Mouse (Mus musculus): Measurements from ENCODE around the gene Tomm5. TPM values are rescaled to one million over a fixed set of nuclear protein-coding genes. Genes with fewer than 3 reads are reported as not detected.
A peak's percentile ranks its signal among the peaks of the same experiment; 100 is the strongest.

Tomm5 gene
- 138 and 149 TPM in 2 replicates for polyA plus RNA-seq (2015; fragmentation: Nextera tagmentation; extraction: Ambion mirVana)

GRCm38 (mm10) chr4:45107601-45108277 lies at the start of gene Tomm5:
Gene Tomm5, minus strand, starts transcription at chr4:45108114.
- Histone ChIP-seq H3K36me3 (replicated peaks) (peaks cover 16% of the 10 kb centered on the region), H3K4me2 (peak within 1 kb of the TSS; percentile 80), H3K4me3 (peak within 1 kb of the TSS; percentile 96), H3K4me1 (peaks cover 13% of the 10 kb centered on the region), H3K27me3 (replicated peaks) (no peaks in the 10 kb centered on the region), H3K9me3 (no peaks in the 10 kb centered on the region), H3K27ac (peak within 1 kb of the TSS; percentile 58; the same call in 1 of the 2 replicates), H3K9ac (peak within 1 kb of the TSS; percentile 97)
- ATAC-seq (replicated peaks): peak; percentile 99
- WGBS: under 1% methylated on average over 39 of the region's 39 CpGs

GRCm38 (mm10) chr4:45156433-45156832 lies 48.5 kb upstream of the Tomm5 start:
- Histone ChIP-seq H3K4me3 (no peak overlapping the region), H3K27me3 (replicated peaks) (no peaks in the 10 kb centered on the region), H3K4me2 (no peak overlapping the region), H3K36me3 (replicated peaks) (no peaks in the 10 kb centered on the region), H3K27ac (no peak overlapping the region), H3K4me1 (no peaks in the 10 kb centered on the region), H3K9me3 (no peaks in the 10 kb centered on the region), H3K9ac (no peak overlapping the region)
- no peak for ATAC-seq (replicated peaks)
- WGBS: 80% methylated on average over 3 of the region's 3 CpGs

- no peak overlapping the region for H3K27ac ChIP-seq
- ATAC-seq (replicated peaks): 0 out of 2 replicates have a peak, but pooled peaks have one; percentile 20
- no peaks in the 10 kb centered on the region for H3K36me3 ChIP-seq (replicated peaks)
- H3K9ac ChIP-seq: no peak overlapping the region
- H3K4me2 ChIP-seq: peak overlapping the region; percentile 20; the same call in 1 of the 2 replicates
- no peaks in the 10 kb centered on the region for H3K27me3 ChIP-seq (replicated peaks)
- H3K4me1 ChIP-seq: peaks cover 10% of the 10 kb centered on the region
- H3K9me3 ChIP-seq: no peaks in the 10 kb centered on the region
- H3K4me3 ChIP-seq: no peak overlapping the region
- 51% methylated on average over 8 of the region's 8 CpGs for WGBS
Observed at GRCm38 (mm10) chr4:45143005-45143404, 35.1 kb upstream of the Tomm5 start.

- H3K4me1 ChIP-seq: peaks cover 10% of the 10 kb centered on the region
- H3K9ac ChIP-seq: no peak overlapping the region
- H3K27ac ChIP-seq: no peak overlapping the region
- H3K4me3 ChIP-seq: no peak overlapping the region
- H3K4me2 ChIP-seq: peak overlapping the region; percentile 20
- ATAC-seq (replicated peaks): peak; percentile 48; the same call in 1 of the 2 replicates
- H3K36me3 ChIP-seq (replicated peaks): no peaks in the 10 kb centered on the region
- 27% methylated on average over 11 of the region's 11 CpGs for WGBS
- H3K27me3 ChIP-seq (replicated peaks): no peaks in the 10 kb centered on the region
- H3K9me3 ChIP-seq: no peaks in the 10 kb centered on the region
Observed at GRCm38 (mm10) chr4:45142411-45142810, 34.5 kb upstream of the Tomm5 start.

GRCm38 (mm10) chr4:45141835-45142234 lies 33.9 kb upstream of the Tomm5 start:
- H3K9me3 ChIP-seq: no peaks in the 10 kb centered on the region
- no peaks in the 10 kb centered on the region for H3K27me3 ChIP-seq (replicated peaks)
- peaks cover 10% of the 10 kb centered on the region for H3K4me1 ChIP-seq
- no peak overlapping the region for H3K9ac ChIP-seq
- no peak overlapping the region for H3K27ac ChIP-seq
- ATAC-seq (replicated peaks): no peak
- WGBS: 69% methylated on average over 5 of the region's 5 CpGs
- no peak overlapping the region for H3K4me2 ChIP-seq
- no peaks in the 10 kb centered on the region for H3K36me3 ChIP-seq (replicated peaks)
- no peak overlapping the region for H3K4me3 ChIP-seq

GRCm38 (mm10) chr4:45137636-45138035 lies 29.7 kb upstream of the Tomm5 start:
- Histone ChIP-seq H3K4me1 (peaks cover 3% of the 10 kb centered on the region), H3K27ac (no peak overlapping the region), H3K4me2 (no peak overlapping the region), H3K36me3 (replicated peaks) (no peaks in the 10 kb centered on the region), H3K9ac (no peak overlapping the region), H3K27me3 (replicated peaks) (no peaks in the 10 kb centered on the region), H3K9me3 (no peaks in the 10 kb centered on the region), H3K4me3 (no peak overlapping the region)
- no peak for ATAC-seq (replicated peaks)
- 66% methylated on average over 4 of the region's 4 CpGs for WGBS

- H3K4me1 ChIP-seq: no peaks in the 10 kb centered on the region
- H3K9ac ChIP-seq: no peak overlapping the region
- no peak overlapping the region for H3K27ac ChIP-seq
- no peaks in the 10 kb centered on the region for H3K36me3 ChIP-seq (replicated peaks)
- no peaks in the 10 kb centered on the region for H3K9me3 ChIP-seq
- WGBS: 88% methylated on average over 8 of the region's 8 CpGs
- H3K27me3 ChIP-seq (replicated peaks): no peaks in the 10 kb centered on the region
- no peak overlapping the region for H3K4me2 ChIP-seq
- H3K4me3 ChIP-seq: no peak overlapping the region
- no peak for ATAC-seq (replicated peaks)
Observed at GRCm38 (mm10) chr4:45134471-45134870, 26.6 kb upstream of the Tomm5 start.

GRCm38 (mm10) chr4:45131021-45131420 lies 23.1 kb upstream of the Tomm5 start:
- no peak overlapping the region for H3K4me3 ChIP-seq
- no peaks in the 10 kb centered on the region for H3K4me1 ChIP-seq
- no peaks in the 10 kb centered on the region for H3K9me3 ChIP-seq
- H3K9ac ChIP-seq: no peak overlapping the region
- no peak overlapping the region for H3K4me2 ChIP-seq
- no peak overlapping the region for H3K27ac ChIP-seq
- no peak for ATAC-seq (replicated peaks)
- no peaks in the 10 kb centered on the region for H3K36me3 ChIP-seq (replicated peaks)
- 68% methylated on average over 4 of the region's 4 CpGs for WGBS
- H3K27me3 ChIP-seq (replicated peaks): no peaks in the 10 kb centered on the region

GRCm38 (mm10) chr4:45121311-45121710 lies 13.4 kb upstream of the Tomm5 start:
- H3K4me3 ChIP-seq: no peak overlapping the region
- ATAC-seq (replicated peaks): no peak
- H3K27ac ChIP-seq: no peak overlapping the region
- WGBS: 91% methylated on average over 11 of the region's 11 CpGs
- H3K36me3 ChIP-seq (replicated peaks): no peaks in the 10 kb centered on the region
- H3K9me3 ChIP-seq: no peaks in the 10 kb centered on the region
- H3K27me3 ChIP-seq (replicated peaks): no peaks in the 10 kb centered on the region
- no peaks in the 10 kb centered on the region for H3K4me1 ChIP-seq
- no peak overlapping the region for H3K4me2 ChIP-seq
- no peak overlapping the region for H3K9ac ChIP-seq

- H3K4me2 ChIP-seq: peak overlapping the region; percentile 80
- peaks cover 10% of the 10 kb centered on the region for H3K36me3 ChIP-seq (replicated peaks)
- H3K27ac ChIP-seq: no peak overlapping the region
- peaks cover 13% of the 10 kb centered on the region for H3K4me1 ChIP-seq
- H3K4me3 ChIP-seq: no peak overlapping the region
- 67% methylated on average over 8 of the region's 8 CpGs for WGBS
- no peaks in the 10 kb centered on the region for H3K27me3 ChIP-seq (replicated peaks)
- no peak overlapping the region for H3K9ac ChIP-seq
- no peaks in the 10 kb centered on the region for H3K9me3 ChIP-seq
- no peak for ATAC-seq (replicated peaks)
Observed at GRCm38 (mm10) chr4:45108456-45109110, 669 bp upstream of the Tomm5 start.

- Histone ChIP-seq H3K27me3 (replicated peaks) (no peaks in the 10 kb centered on the region), H3K9ac (peak overlapping the region; percentile 97), H3K4me2 (peak overlapping the region; percentile 80), H3K27ac (no peak overlapping the region), H3K4me1 (peaks cover 13% of the 10 kb centered on the region), H3K4me3 (peak overlapping the region; percentile 96), H3K36me3 (replicated peaks) (peaks cover 16% of the 10 kb centered on the region), H3K9me3 (no peaks in the 10 kb centered on the region)
- ATAC-seq (replicated peaks): no peak
- 9% methylated on average over 4 of the region's 4 CpGs for WGBS
Observed at GRCm38 (mm10) chr4:45107066-45107465, 848 bp downstream of the Tomm5 start.

GRCm38 (mm10) chr4:45106409-45106808 lies 1.5 kb downstream of the Tomm5 start:
- Histone ChIP-seq H3K9ac (no peak overlapping the region), H3K27ac (no peak overlapping the region), H3K9me3 (no peaks in the 10 kb centered on the region), H3K4me2 (peak overlapping the region; percentile 80), H3K4me1 (peaks cover 13% of the 10 kb centered on the region), H3K4me3 (no peak overlapping the region), H3K27me3 (replicated peaks) (no peaks in the 10 kb centered on the region), H3K36me3 (replicated peaks) (peaks cover 16% of the 10 kb centered on the region)
- 82% methylated on average over 5 of the region's 5 CpGs for WGBS
- no peak for ATAC-seq (replicated peaks)
